ENCODE assay signal across 17 mouse cellular contexts in the genomic region with DNA sequence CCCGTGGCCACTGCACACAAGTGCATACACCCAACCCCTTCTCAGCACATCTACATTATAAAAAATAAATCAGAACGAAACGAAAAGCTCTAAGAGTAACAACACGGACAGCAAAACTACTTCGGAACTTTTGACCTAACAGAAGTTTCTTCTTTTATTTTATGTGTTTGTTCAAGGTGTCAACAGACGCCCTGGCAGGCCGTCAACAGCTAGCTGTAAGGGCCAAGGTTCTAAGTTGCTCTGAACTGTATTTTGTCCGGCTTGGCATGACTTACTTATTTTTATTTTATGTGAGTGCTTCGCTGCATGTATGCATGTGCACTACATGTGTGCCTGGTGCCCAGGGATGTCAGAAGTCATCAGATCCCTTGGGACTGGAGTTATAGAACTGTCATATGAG. TPM values are rescaled to one million over a fixed set of nuclear protein-coding genes. Genes with fewer than 3 reads are reported as not detected.
"Had no signal": no experiment of that assay in that cellular context is flagged by ENCODE, and none has a peak within 500 bp of the region (broad histone marks: within the 10 kb centered on the region; RNA-seq: fewer than 3 reads in every experiment).

No protein-coding gene starts in this region.

- H3K4me3 ChIP-seq: liver, embryonic 13.5 days; liver, embryonic 15.5 days; megakaryocyte, embryonic 14.5 days; midbrain, embryonic 13.5 days; midbrain, embryonic 15.5 days; neural tube, embryonic 12.5 days had no signal

- ATAC-seq: liver, postnatal 0 days; midbrain, embryonic 13.5 days; midbrain, embryonic 15.5 days had no signal

- H3K36me3 ChIP-seq: liver, embryonic 13.5 days; liver, embryonic 15.5 days; midbrain, embryonic 13.5 days; midbrain, embryonic 15.5 days; neural tube, embryonic 12.5 days had no signal

- DNase-seq: liver, embryonic 13.5 days; liver, postnatal 0 days; lung, adult 2 months; lung, postnatal 14 days; lung, postnatal 36 days; right cerebral cortex, postnatal 14 days; spleen, adult 18-20 months; thymus, adult 18-20 months; thymus, postnatal 14 days; thymus, postnatal 36 days had no signal

- H3K27me3 ChIP-seq: liver, embryonic 13.5 days; liver, embryonic 15.5 days; midbrain, embryonic 13.5 days; midbrain, embryonic 15.5 days; neural tube, embryonic 12.5 days had no signal

- H3K9me3 ChIP-seq: liver, embryonic 13.5 days; liver, embryonic 15.5 days; megakaryocyte, embryonic 14.5 days; midbrain, embryonic 13.5 days; midbrain, embryonic 15.5 days; neural tube, embryonic 12.5 days had no signal

- H3K27ac ChIP-seq: liver, embryonic 13.5 days; liver, embryonic 15.5 days; macrophage; midbrain, embryonic 13.5 days; midbrain, embryonic 15.5 days; neural tube, embryonic 12.5 days had no signal

- H3K4me2 ChIP-seq: liver, embryonic 13.5 days; liver, embryonic 15.5 days; midbrain, embryonic 13.5 days; midbrain, embryonic 15.5 days; neural tube, embryonic 12.5 days had no signal

- H3K4me1 ChIP-seq: liver, embryonic 13.5 days; liver, embryonic 15.5 days; megakaryocyte, embryonic 14.5 days; midbrain, embryonic 13.5 days; midbrain, embryonic 15.5 days; neural tube, embryonic 12.5 days had no signal

- H3K9ac ChIP-seq: liver, embryonic 13.5 days; liver, embryonic 15.5 days; liver, postnatal 0 days; midbrain, embryonic 13.5 days; midbrain, embryonic 15.5 days; neural tube, embryonic 12.5 days had no signal

RNA-seq across cellular contexts. Expression of a gene that starts 11.4 kb away (rescaled TPM):
- total RNA-seq: monocyte, adult 5-6 weeks had no signal
- polyA plus RNA-seq: midbrain, embryonic 13.5 days had no signal
